Mouse (Mus musculus) C2C12 (cell line): Measurements from ENCODE around the gene Zfp90.

ENCODE experiments used
- CEBPB ChIP-seq: IDR thresholded peaks from one replicate; pipeline ENCODE4 v1.6.1; 2011; ENCODE audit warnings: low read depth, mild to moderate bottlenecking, control low read depth, moderate library complexity
- CTCF ChIP-seq: IDR thresholded peaks from one replicate; pipeline ENCODE4 v1.5.1; 2011; ENCODE audit not compliant: control insufficient read depth, insufficient read depth, insufficient read length
- MAX ChIP-seq: IDR thresholded peaks from one replicate; pipeline ENCODE4 v1.6.1; 2011; ENCODE audit warnings: mild to moderate bottlenecking, control low read depth
- MYOG ChIP-seq: IDR thresholded peaks from one replicate; pipeline ENCODE4 v1.6.1; 2011; ENCODE audit not compliant: control insufficient read depth, insufficient read length; ENCODE audit errors: extremely low read depth
- USF1 ChIP-seq: IDR thresholded peaks from one replicate; pipeline ENCODE4 v1.6.1; 2011; ENCODE audit warnings: low read depth, mild to moderate bottlenecking, control low read depth, moderate library complexity

DNA sequence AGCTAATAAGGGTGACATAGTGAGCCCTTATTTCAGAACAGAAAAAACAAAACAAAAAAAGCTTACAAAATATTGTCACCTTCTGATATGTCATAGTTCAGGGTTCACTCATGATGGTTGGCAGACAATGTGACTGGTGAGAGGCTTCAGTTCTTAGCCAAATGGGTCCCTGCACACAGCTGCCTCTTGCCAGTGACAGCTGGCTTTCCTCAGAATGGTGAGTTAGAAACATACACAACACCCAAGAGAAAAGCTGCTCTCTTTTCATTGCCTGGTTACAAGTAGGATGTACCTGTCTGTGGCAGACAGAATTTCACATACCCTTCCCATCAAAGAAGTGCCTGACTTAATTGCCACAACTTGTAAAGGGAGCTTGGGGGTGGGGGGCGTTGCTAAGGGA is 18.5 kb downstream of the Zfp90 start:
- TF ChIP-seq CEBPB (no peak), CTCF (no peak), USF1 (no peak), MYOG (no peak), MAX (no peak)
